Mouse (Mus musculus): ENCODE results near the gene Atrn. TPM values are rescaled to one million over a fixed set of nuclear protein-coding genes. Genes with fewer than 3 reads are reported as not detected.

Gene Atrn
- polyA plus RNA-seq (2012; rRNA removed; ENCODE audit: low replicate concordance): 9.6 and 13.2 TPM in 2 replicates

GRCm38 (mm10) chr2:130905751-130906583, at the start of gene Atrn, which contains the start of gene 4930402H24Rik:
TSS of gene Atrn (plus strand) at chr2:130906495.
TSS of gene 4930402H24Rik (minus strand) at chr2:130906406.

DNA sequence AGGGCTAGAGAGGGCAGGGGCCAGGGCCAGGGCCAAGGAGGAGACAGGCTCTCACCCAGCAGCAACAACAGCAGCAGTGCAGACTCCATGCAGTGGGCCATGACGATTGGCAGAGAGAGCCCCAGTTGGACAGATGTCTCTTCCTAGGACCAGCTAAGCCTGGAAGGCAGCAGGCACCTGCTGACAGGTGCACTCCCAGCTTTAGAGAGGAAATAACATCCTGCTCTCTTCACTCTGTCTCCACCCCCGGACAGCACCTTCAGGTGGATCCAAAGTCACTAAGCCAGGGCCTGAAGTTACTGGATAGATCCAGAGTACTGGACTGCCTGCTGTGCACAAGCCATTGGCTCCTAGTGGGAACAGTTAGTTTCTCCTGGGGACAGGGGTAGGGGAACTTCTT, 136.7 kb downstream of the Atrn start, which contains the start of gene Gfra4:
Gfra4 (minus strand) TSS at position 101 of the 400 bp plus-strand sequence.

DNA sequence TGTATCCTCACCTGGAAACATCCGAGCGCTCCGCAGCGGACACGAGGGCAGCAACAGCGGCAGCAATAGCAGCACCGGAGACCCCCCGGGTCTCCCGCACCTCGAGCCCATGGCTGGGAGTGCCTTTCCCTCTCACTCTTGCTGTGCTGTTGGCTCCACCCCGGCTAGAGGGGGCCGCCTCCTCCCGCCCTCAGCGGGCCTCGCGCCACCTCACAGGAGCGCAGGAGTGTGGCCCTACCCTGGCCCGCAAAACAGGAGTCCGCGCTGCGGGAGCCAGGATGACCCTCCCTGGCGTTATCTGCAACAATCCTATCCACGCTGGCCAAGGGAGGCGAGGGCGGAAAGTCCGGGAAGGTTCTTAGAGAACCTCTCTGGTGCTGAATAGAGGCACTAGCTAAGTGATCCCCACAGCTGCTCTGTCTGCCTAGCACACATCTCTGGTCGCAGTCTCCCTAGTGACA, 157.1 kb downstream of the Atrn start, which contains the start of gene Adam33:
Adam33 (minus strand) TSS at position 411 of the 461 bp plus-strand sequence.

Other genes with a start within 250 kb of the Atrn start
- gene Ddrgk1, start 241.8 kb upstream of the Atrn start, polyA plus RNA-seq (2012; rRNA removed; ENCODE audit: low replicate concordance): 79.1 and 84.2 TPM in 2 replicates
- 23.2 and 24.8 TPM in 2 replicates for gene Itpa, start 238.9 kb upstream of the Atrn start, polyA plus RNA-seq (2012; rRNA removed; ENCODE audit: low replicate concordance)
- 4.2 and 5.1 TPM in 2 replicates for gene Slc4a11, start 209.0 kb upstream of the Atrn start, polyA plus RNA-seq (2012; rRNA removed; ENCODE audit: low replicate concordance)
- 48.8 and 102 TPM in 2 replicates for gene 4930402H24Rik, start 89 bp upstream of the Atrn start, polyA plus RNA-seq (2012; rRNA removed; ENCODE audit: low replicate concordance)
- 18.8 and 41.7 TPM in 2 replicates for gene Gfra4, start 136.6 kb downstream of the Atrn start, polyA plus RNA-seq (2012; rRNA removed; ENCODE audit: low replicate concordance)
- gene Adam33, start 157.3 kb downstream of the Atrn start, polyA plus RNA-seq (2012; rRNA removed; ENCODE audit: low replicate concordance): 57.5 and 59.8 TPM in 2 replicates
- 77.4 and 78.3 TPM in 2 replicates for gene Siglec1, start 180.3 kb downstream of the Atrn start, polyA plus RNA-seq (2012; rRNA removed; ENCODE audit: low replicate concordance)
- 21.6 and 30.2 TPM in 2 replicates for gene Hspa12b, start 220.8 kb downstream of the Atrn start, polyA plus RNA-seq (2012; rRNA removed; ENCODE audit: low replicate concordance)
- not detected in 2 replicates for gene Gm11037, start 227.0 kb downstream of the Atrn start, polyA plus RNA-seq (2012; rRNA removed; ENCODE audit: low replicate concordance)

Data from mammary gland, adult 2 months (tissue).